Mouse (Mus musculus) small intestine, adult 2 months (tissue): ENCODE measurements around the gene Hoga1. TPM values are rescaled to one million over a fixed set of nuclear protein-coding genes. Genes with fewer than 3 reads are reported as not detected.

Experiments used
- H3K27ac ChIP-seq: fragments of 200-500 bp; 2 replicates; pipeline ENCODE4 v1.5.1; 2012; ENCODE audit warnings: low read depth, low read length, control low read depth, inconsistent platforms; ENCODE audit not compliant: insufficient read depth
- H3K27me3 ChIP-seq: fragments of 200-500 bp; 2 replicates; pipeline ENCODE4 v1.6.1; 2012; ENCODE audit warnings: mild to moderate bottlenecking, moderate library complexity, low read length, inconsistent platforms; ENCODE audit not compliant: control insufficient read depth, insufficient read depth
- H3K36me3 ChIP-seq: fragments of 200-500 bp; 2 replicates; pipeline ENCODE4 v1.6.1; 2012; ENCODE audit warnings: mild to moderate bottlenecking, low read length, control low read depth, inconsistent platforms; ENCODE audit not compliant: control insufficient read depth, insufficient read depth
- H3K4me1 ChIP-seq: fragments of 200-500 bp; 2 replicates; pipeline ENCODE4 v1.6.1; 2012; ENCODE audit warnings: low read length, inconsistent platforms, mixed read lengths; ENCODE audit not compliant: control insufficient read depth, insufficient read depth, insufficient read length
- H3K4me3 ChIP-seq: fragments of 200-500 bp; 2 replicates; pipeline ENCODE4 v1.5.1; 2012; ENCODE audit warnings: low read depth, mild to moderate bottlenecking, control low read depth, inconsistent platforms, low read length, moderate library complexity
- CTCF ChIP-seq: fragments of 200-500 bp; IDR thresholded peaks from 2 replicates; pipeline ENCODE4 v1.5.1; 2012; ENCODE audit warnings: low read depth, mild to moderate bottlenecking, control low read depth, inconsistent platforms, low read length, moderate library complexity, mixed read lengths; ENCODE audit not compliant: insufficient replicate concordance, insufficient read length; ENCODE audit errors: extremely low read depth
- POLR2A ChIP-seq: fragments of 200-500 bp; IDR thresholded peaks from 2 replicates; pipeline ENCODE4 v1.6.1; 2012; ENCODE audit warnings: low read depth, mild to moderate bottlenecking, control low read depth, inconsistent platforms, low read length, moderate library complexity
- whole genome bisulfite sequencing: fragments of 180-500 bp; shearing (Covaris S2); methylation state at CpG from one replicate; pipeline ENCODE4 v1.1.7; 2018; 5-methylcytosine and 5-hydroxymethylcytosine counted together
- polyA plus RNA-seq: library from polyadenylated mRNA; depleted of rRNA; stranded (reverse); fragments of >200 nt; gene quantifications from 2 replicates; pipeline ENCODE4 v1.2.3, GENCODE M21; 2012

The Hoga1 gene
- polyA plus RNA-seq, 1 experiment, result 2.2 TPM

DNA sequence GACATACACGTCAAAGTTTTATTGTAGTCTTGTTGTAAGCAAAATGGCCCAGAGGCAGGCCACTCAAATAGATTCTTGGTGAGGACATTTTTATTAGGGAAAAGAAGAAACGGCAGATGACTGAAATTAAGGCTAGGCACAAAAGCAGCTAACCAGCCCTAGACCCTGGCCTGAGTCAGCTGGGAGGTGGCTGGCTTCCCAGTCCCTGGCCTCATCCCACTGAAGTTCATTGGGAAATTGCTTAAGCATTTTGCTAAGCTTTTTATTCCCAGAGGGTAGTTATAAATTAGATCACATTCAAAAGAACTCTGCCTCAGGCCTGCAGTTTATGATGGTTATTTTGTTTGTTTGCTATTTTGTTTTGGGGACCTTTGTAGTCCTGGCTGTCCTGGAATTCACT is 10.5 kb downstream of the Hoga1 start:
- Histone ChIP-seq H3K36me3 (no peaks in the 10 kb centered on the region), H3K27me3 (no peaks in the 10 kb centered on the region), H3K4me1 (no peaks in the 10 kb centered on the region), H3K4me3 (no peak overlapping the region), H3K27ac (no peak overlapping the region)
- no peak for TF ChIP-seq CTCF
- no peak for TF ChIP-seq POLR2A
- 86% methylated on average over 2 of the region's 2 CpGs for WGBS

- Histone ChIP-seq H3K4me1 (no peaks in the 10 kb centered on the region), H3K36me3 (no peaks in the 10 kb centered on the region), H3K27ac (no peak overlapping the region), H3K27me3 (no peaks in the 10 kb centered on the region), H3K4me3 (no peak overlapping the region)
- no peak for TF ChIP-seq POLR2A
- no peak for TF ChIP-seq CTCF
- WGBS, result 68% methylated on average over 6 of the region's 6 CpGs
Observed at GRCm38 (mm10) chr19:42056719-42057409, 11.5 kb downstream of the Hoga1 start.

- Histone ChIP-seq H3K4me3 (no peak overlapping the region), H3K36me3 (no peaks in the 10 kb centered on the region), H3K27me3 (no peaks in the 10 kb centered on the region), H3K27ac (no peak overlapping the region), H3K4me1 (no peaks in the 10 kb centered on the region)
- TF ChIP-seq POLR2A (no peak), CTCF (no peak)
- WGBS, result 23% methylated on average over 7 of the region's 7 CpGs
Observed at GRCm38 (mm10) chr19:42058426-42058825, 13.0 kb downstream of the Hoga1 start.

DNA sequence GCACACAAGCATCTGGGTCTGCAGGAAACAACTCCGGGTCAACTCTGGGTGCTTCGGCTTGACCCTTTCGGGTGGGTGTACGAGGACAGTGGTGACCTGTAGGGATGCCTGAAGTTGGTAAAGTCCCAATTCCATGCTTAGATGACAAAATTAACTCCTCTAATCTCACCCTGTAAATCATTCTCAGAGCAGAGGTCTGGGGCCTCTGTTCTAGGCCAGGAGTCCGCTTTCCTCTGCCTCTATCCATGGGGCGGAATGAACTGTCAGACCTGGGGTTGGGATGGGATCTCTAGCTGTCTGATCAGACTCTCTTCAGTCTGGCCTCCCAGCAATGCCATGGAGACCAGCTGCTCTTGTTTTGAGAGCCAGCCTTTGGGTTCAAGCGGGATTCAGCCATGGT is 16.0 kb downstream of the Hoga1 start:
- H3K4me3 ChIP-seq, result no peak overlapping the region
- no peaks in the 10 kb centered on the region for H3K4me1 ChIP-seq
- H3K36me3 ChIP-seq, result no peaks in the 10 kb centered on the region
- H3K27ac ChIP-seq, result no peak overlapping the region
- 91% methylated on average over 7 of the region's 7 CpGs for WGBS
- TF ChIP-seq CTCF (no peak), POLR2A (no peak)
- no peaks in the 10 kb centered on the region for H3K27me3 ChIP-seq

GRCm38 (mm10) chr19:42068441-42069240 is 23.2 kb downstream of the Hoga1 start:
- Histone ChIP-seq H3K36me3 (no peaks in the 10 kb centered on the region), H3K4me3 (no peak overlapping the region), H3K4me1 (peaks cover 8% of the 10 kb centered on the region; the same call in 1 of the 2 replicates), H3K27ac (no peak overlapping the region), H3K27me3 (no peaks in the 10 kb centered on the region)
- TF ChIP-seq CTCF, result no peak
- TF ChIP-seq POLR2A, result no peak
- 82% methylated on average over 11 of the region's 11 CpGs for WGBS

- H3K27me3 ChIP-seq, result no peaks in the 10 kb centered on the region
- TF ChIP-seq POLR2A (no peak), CTCF (no peak)
- H3K4me3 ChIP-seq, result no peak overlapping the region
- H3K4me1 ChIP-seq, result peaks cover 8% of the 10 kb centered on the region; the same call in 1 of the 2 replicates
- no peaks in the 10 kb centered on the region for H3K36me3 ChIP-seq
- H3K27ac ChIP-seq, result no peak overlapping the region
- 65% methylated on average over 6 of the region's 6 CpGs for WGBS
Observed at GRCm38 (mm10) chr19:42069241-42069525, 23.8 kb downstream of the Hoga1 start.

DNA sequence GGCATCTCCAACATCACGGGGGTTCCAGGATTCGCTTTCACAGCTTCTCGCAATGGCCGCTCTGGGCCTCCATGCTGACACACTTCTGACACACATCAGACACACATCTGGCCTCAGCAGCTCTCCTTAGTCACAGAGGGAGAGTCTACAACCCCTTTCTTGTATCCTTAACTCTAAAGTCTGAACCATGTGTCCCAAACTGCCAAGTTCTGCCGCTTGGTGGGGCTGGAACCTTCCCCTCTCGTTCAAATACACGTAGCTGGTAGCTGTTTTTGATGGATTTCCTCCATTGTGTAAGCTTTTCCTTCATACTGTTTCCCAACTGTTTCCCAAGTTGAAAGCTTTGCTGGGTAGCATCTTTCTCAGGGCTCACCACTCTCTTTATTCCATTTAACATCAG is 25.8 kb downstream of the Hoga1 start:
- 86% methylated on average over 7 of the region's 7 CpGs for whole genome bisulfite sequencing

More for the DNA sequence above, 25.8 kb downstream of the Hoga1 start:
- Histone ChIP-seq H3K27me3 (no peaks in the 10 kb centered on the region), H3K4me3 (no peak overlapping the region), H3K4me1 (peaks cover 8% of the 10 kb centered on the region; the same call in 1 of the 2 replicates), H3K36me3 (no peaks in the 10 kb centered on the region), H3K27ac (no peak overlapping the region)
- TF ChIP-seq CTCF (no peak), POLR2A (no peak)
